Mouse (Mus musculus): ENCODE results near the gene Cdv3. TPM values are rescaled to one million over a fixed set of nuclear protein-coding genes. Genes with fewer than 3 reads are reported as not detected.
"Not testable (repeated sequence)": the region's sequence is repeated elsewhere in the genome, so short reads cannot be mapped to it uniquely, and the experiment has no call there.

The Cdv3 gene
- polyA plus RNA-seq, 1 experiment from 2014 or later = 87.5 TPM

- H3K27ac ChIP-seq (replicated peaks) = peak overlapping the region; percentile 90
- H3K4me2 ChIP-seq = peak overlapping the region; percentile 72
- H3K4me3 ChIP-seq = peak overlapping the region; percentile 47
- peak overlapping the region; percentile 79 for H3K9ac ChIP-seq
- no peak for ATAC-seq (ENCODE audit: extremely low read depth, insufficient number of reproducible peaks, low FRiP score, low TSS enrichment)
- WGBS = 50% methylated on average over 9 of the region's 9 CpGs
- H3K9me3 ChIP-seq = no peaks in the 10 kb centered on the region
- H3K36me3 ChIP-seq = peaks cover 34% of the 10 kb centered on the region
- H3K4me1 ChIP-seq = peaks cover 50% of the 10 kb centered on the region
- H3K27me3 ChIP-seq (replicated peaks) = no peaks in the 10 kb centered on the region
Measured at GRCm38 (mm10) chr9:103366356-103366755, 716 bp upstream of the Cdv3 start.

GRCm38 (mm10) chr9:103364601-103365289, 895 bp downstream of the Cdv3 start:
- Histone ChIP-seq H3K27ac (replicated peaks) (peak overlapping the region; percentile 98), H3K4me3 (peak overlapping the region; percentile 80), H3K4me2 (peak overlapping the region; percentile 86), H3K36me3 (peaks cover 50% of the 10 kb centered on the region), H3K9ac (peak overlapping the region; percentile 98), H3K27me3 (replicated peaks) (no peaks in the 10 kb centered on the region), H3K4me1 (peaks cover 52% of the 10 kb centered on the region), H3K9me3 (no peaks in the 10 kb centered on the region)
- WGBS = 6% methylated on average over 70 of the region's 94 CpGs
- ATAC-seq (ENCODE audit: extremely low read depth, insufficient number of reproducible peaks, low FRiP score, low TSS enrichment) = peak; percentile 49

DNA sequence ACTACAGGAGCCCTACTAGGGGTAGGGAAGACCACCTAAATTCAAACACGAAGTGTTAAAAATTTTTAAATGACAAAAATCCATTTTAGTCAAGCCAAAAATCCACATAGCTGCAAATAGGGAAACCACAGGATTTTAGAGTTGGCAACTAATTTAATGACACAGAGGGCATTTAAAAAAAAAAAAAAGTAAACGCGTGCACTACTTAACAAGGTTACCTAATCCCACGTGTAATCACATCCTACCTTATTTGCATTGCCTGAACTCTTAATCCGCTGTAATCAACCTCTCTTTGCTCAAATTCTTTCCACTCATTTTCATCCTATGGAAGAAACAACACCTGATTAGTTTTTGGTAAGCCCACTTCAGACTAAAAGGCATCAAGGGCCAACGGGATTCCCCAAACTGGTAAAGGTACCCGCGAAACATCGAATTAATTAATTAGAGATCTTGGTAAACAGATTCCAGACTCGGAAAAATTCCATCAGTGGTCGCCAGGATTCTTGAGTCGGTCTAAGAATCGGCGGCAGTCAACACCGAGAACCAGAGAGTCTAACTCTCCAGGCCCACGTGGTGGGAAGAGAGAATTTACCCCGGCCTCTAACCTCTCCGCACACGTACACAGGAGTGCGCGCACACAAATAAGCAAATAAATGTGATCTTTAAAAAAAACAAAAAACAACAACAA, 1.8 kb downstream of the Cdv3 start:
- H3K9ac ChIP-seq = peak overlapping the region; percentile 98
- no peaks in the 10 kb centered on the region for H3K9me3 ChIP-seq
- H3K27me3 ChIP-seq (replicated peaks) = no peaks in the 10 kb centered on the region
- peaks cover 51% of the 10 kb centered on the region for H3K36me3 ChIP-seq
- H3K4me3 ChIP-seq = peak overlapping the region; percentile 80
- no peak for ATAC-seq (ENCODE audit: extremely low read depth, insufficient number of reproducible peaks, low FRiP score, low TSS enrichment)
- 2% methylated on average over 21 of the region's 21 CpGs for WGBS
- H3K27ac ChIP-seq (replicated peaks) = peak overlapping the region; percentile 98
- peak overlapping the region; percentile 86 for H3K4me2 ChIP-seq
- H3K4me1 ChIP-seq = peaks cover 55% of the 10 kb centered on the region

DNA sequence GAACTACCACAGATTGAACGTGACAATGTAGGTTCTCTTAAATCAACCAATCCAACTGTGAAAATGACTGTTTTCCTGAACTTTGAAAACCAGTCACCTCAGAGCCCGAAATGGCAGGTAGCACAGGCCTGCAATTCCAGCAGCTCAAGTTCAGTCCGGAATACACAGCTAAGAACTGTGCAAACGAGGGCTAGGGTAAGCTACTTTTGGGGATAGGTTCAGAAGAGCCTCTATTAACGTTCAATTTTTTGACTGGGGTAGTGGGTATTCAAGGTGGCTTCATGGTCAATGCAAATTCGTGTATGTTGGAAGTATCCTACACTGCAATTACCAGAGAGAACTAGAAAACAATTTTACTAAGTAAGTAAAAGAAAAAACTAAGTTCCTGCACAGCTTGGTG, 2.6 kb downstream of the Cdv3 start:
- no peaks in the 10 kb centered on the region for H3K9me3 ChIP-seq
- peak overlapping the region; percentile 80 for H3K4me3 ChIP-seq
- H3K4me2 ChIP-seq = peak overlapping the region; percentile 86
- H3K36me3 ChIP-seq = peaks cover 52% of the 10 kb centered on the region
- WGBS = 60% methylated on average over 6 of the region's 6 CpGs
- H3K27ac ChIP-seq (replicated peaks) = no peak overlapping the region
- ATAC-seq (ENCODE audit: extremely low read depth, insufficient number of reproducible peaks, low FRiP score, low TSS enrichment) = no peak
- peaks cover 63% of the 10 kb centered on the region for H3K4me1 ChIP-seq
- H3K9ac ChIP-seq = peak overlapping the region; percentile 98
- no peaks in the 10 kb centered on the region for H3K27me3 ChIP-seq (replicated peaks)

- peaks cover 68% of the 10 kb centered on the region for H3K36me3 ChIP-seq
- H3K27me3 ChIP-seq (replicated peaks) = no peaks in the 10 kb centered on the region
- peaks cover 59% of the 10 kb centered on the region for H3K4me1 ChIP-seq
- H3K27ac ChIP-seq (replicated peaks) = no peak overlapping the region
- H3K4me2 ChIP-seq = no peak overlapping the region
- no peak for ATAC-seq (ENCODE audit: extremely low read depth, insufficient number of reproducible peaks, low FRiP score, low TSS enrichment)
- WGBS = 68% methylated on average over 2 of the region's 2 CpGs
- no peak overlapping the region for H3K9ac ChIP-seq
- no peak overlapping the region for H3K4me3 ChIP-seq
- H3K9me3 ChIP-seq = no peaks in the 10 kb centered on the region
Measured at GRCm38 (mm10) chr9:103360642-103361041, 5.0 kb downstream of the Cdv3 start.

GRCm38 (mm10) chr9:103358545-103358944, 7.1 kb downstream of the Cdv3 start:
- Histone ChIP-seq H3K4me2 (no peak overlapping the region), H3K9ac (0 out of 2 replicates have a peak overlapping the region, but pooled peaks have one; percentile 3), H3K4me1 (peaks cover 56% of the 10 kb centered on the region), H3K4me3 (no peak overlapping the region), H3K27me3 (replicated peaks) (no peaks in the 10 kb centered on the region), H3K27ac (replicated peaks) (peak overlapping the region; percentile 69), H3K36me3 (peaks cover 74% of the 10 kb centered on the region), H3K9me3 (no peaks in the 10 kb centered on the region)
- no peak for ATAC-seq (ENCODE audit: extremely low read depth, insufficient number of reproducible peaks, low FRiP score, low TSS enrichment)
- 64% methylated on average over 4 of the region's 4 CpGs for WGBS

DNA sequence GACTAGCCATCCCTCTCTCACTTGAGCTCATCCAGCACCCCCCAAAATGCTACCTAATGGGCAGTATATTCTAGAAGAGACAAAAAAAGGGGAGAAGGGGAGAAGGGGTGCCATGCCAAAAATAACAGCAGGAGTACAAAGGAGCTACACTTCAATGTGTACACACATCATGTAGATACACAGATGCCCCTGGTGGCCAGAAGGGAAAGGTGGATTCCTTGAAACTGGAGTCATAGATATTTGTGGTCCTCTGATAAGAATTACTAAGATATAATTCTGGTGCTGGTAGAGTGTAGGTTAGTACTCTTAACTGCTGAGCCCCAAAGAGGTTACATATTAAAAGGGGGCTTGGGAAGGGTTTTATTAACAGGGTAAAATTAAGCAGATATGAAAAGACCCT, 7.7 kb downstream of the Cdv3 start:
- Histone ChIP-seq H3K9me3 (no peaks in the 10 kb centered on the region), H3K27me3 (replicated peaks) (no peaks in the 10 kb centered on the region), H3K4me2 (no peak overlapping the region), H3K36me3 (peaks cover 71% of the 10 kb centered on the region), H3K4me1 (peaks cover 50% of the 10 kb centered on the region), H3K9ac (0 out of 2 replicates have a peak overlapping the region, but pooled peaks have one; percentile 3), H3K27ac (replicated peaks) (peak overlapping the region; percentile 69), H3K4me3 (no peak overlapping the region)
- ATAC-seq (ENCODE audit: extremely low read depth, insufficient number of reproducible peaks, low FRiP score, low TSS enrichment) = no peak

- WGBS = 78% methylated on average over 7 of the region's 7 CpGs
- H3K9ac ChIP-seq; H3K27ac ChIP-seq (replicated peaks); H3K4me2 ChIP-seq; ATAC-seq (ENCODE audit: extremely low read depth, insufficient number of reproducible peaks, low FRiP score, low TSS enrichment); H3K4me3 ChIP-seq; H3K9me3 ChIP-seq; H3K27me3 ChIP-seq (replicated peaks): not testable (repeated sequence)
- Histone ChIP-seq H3K36me3 (peaks cover 74% of the 10 kb centered on the region), H3K4me1 (peaks cover 25% of the 10 kb centered on the region)
Measured at GRCm38 (mm10) chr9:103353500-103354260, 12.0 kb downstream of the Cdv3 start.

GRCm38 (mm10) chr9:103348791-103349190, 16.8 kb downstream of the Cdv3 start:
- H3K9me3 ChIP-seq = no peaks in the 10 kb centered on the region
- H3K4me2 ChIP-seq = no peak overlapping the region
- peaks cover 15% of the 10 kb centered on the region for H3K4me1 ChIP-seq
- H3K4me3 ChIP-seq = no peak overlapping the region
- H3K27ac ChIP-seq (replicated peaks) = no peak overlapping the region
- no peak overlapping the region for H3K9ac ChIP-seq
- no peak for ATAC-seq (ENCODE audit: extremely low read depth, insufficient number of reproducible peaks, low FRiP score, low TSS enrichment)
- H3K27me3 ChIP-seq (replicated peaks) = no peaks in the 10 kb centered on the region
- H3K36me3 ChIP-seq = peaks cover 88% of the 10 kb centered on the region

DNA sequence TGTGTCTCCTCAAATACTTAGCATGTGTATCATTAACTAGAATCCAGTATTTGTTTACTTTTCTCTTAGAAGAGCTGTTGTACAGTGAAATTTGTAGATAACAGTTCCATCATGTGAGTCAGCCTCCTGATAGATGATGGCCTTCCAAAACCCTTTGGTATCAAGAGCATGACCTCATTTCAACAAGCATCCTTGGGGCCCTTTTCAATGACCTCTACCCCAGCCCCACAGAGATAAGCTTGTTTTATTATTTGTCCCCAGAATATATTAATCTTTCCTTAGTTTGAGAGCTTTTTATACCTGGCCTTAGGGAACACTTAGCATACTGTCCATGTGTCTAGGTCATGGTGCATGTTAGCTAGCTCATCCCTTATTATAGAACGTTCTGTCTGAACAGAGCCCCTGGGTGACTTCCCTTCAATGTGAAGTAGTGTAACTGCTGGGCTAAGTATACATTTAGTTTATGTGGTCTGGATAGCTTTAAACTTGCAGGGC, 17.6 kb downstream of the Cdv3 start:
- no peaks in the 10 kb centered on the region for H3K9me3 ChIP-seq
- H3K4me2 ChIP-seq = no peak overlapping the region
- H3K4me3 ChIP-seq = no peak overlapping the region
- no peak for ATAC-seq (ENCODE audit: extremely low read depth, insufficient number of reproducible peaks, low FRiP score, low TSS enrichment)
- no peak overlapping the region for H3K27ac ChIP-seq (replicated peaks)
- H3K36me3 ChIP-seq = peaks cover 95% of the 10 kb centered on the region
- H3K4me1 ChIP-seq = peaks cover 15% of the 10 kb centered on the region
- no peak overlapping the region for H3K9ac ChIP-seq
- 69% methylated on average over 1 of the region's 1 CpGs for WGBS
- H3K27me3 ChIP-seq (replicated peaks) = no peaks in the 10 kb centered on the region

DNA sequence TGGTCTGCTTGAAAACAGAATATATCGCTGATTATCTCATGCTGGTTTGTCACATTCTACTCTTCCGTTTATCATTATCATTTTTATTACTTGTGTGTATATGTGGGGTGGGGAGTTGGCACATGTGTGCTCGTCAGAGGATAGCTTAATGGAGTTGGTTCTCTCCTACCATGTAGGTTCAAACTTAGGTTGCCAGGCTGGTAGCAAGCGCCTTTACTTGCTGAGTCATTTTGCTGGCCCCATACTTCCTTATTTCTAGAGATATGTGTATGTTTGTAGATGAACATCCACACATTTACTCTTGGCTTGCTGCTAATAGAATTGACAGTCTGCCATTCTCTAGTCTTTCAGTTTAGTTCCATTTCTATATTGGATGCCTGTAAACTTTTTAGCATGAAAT, 18.6 kb downstream of the Cdv3 start:
- Histone ChIP-seq H3K4me2 (no peak overlapping the region), H3K27ac (replicated peaks) (no peak overlapping the region), H3K27me3 (replicated peaks) (no peaks in the 10 kb centered on the region), H3K9me3 (no peaks in the 10 kb centered on the region), H3K4me3 (no peak overlapping the region), H3K9ac (no peak overlapping the region), H3K4me1 (peaks cover 15% of the 10 kb centered on the region), H3K36me3 (peaks cover 96% of the 10 kb centered on the region)
- 82% methylated on average over 4 of the region's 4 CpGs for WGBS
- no peak for ATAC-seq (ENCODE audit: extremely low read depth, insufficient number of reproducible peaks, low FRiP score, low TSS enrichment)

All from heart, embryonic 13.5 days (tissue).